Mouse (Mus musculus) liver, embryonic 14.5 days (tissue): Measurements from ENCODE around the gene Myo18b.

Experiments used
- CTCF ChIP-seq: IDR thresholded peaks from 2 replicates; pipeline ENCODE4 v1.5.1; 2016; ENCODE audit warnings: antibody characterized with exemption, low read depth, control low read depth
- EP300 ChIP-seq: IDR thresholded peaks from 2 replicates; pipeline ENCODE4 v1.6.1; 2016; ENCODE audit warnings: antibody characterized with exemption, low read depth

DNA sequence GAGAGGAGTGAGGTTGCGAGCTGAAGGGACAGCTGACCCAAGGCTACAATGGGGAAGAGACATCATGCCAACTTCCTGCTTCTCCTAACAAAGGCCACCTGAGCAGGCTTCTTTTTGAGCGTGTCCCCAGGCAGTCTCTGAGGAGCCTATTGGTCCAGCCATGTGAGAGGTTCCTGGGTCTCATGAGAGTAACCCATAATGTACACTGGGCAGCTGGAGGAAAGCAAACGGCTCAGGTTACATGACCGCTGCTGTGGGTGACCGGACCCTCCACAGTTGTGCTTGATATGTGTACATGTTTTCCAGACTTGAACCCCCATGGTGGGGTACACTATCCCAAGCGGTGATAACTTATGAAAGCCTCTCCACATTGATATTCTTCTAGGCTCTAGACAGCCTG, 11.3 kb upstream of the Myo18b start:
- TF ChIP-seq CTCF (no peak), EP300 (no peak)
